Comparison of ENCODE assay signal across 25 mouse cellular contexts in genomic region chr2:77497942-77498341, GRCm38 (mm10).
DNase-seq lines count a peak whose midpoint lies in the region; ATAC-seq and TF ChIP-seq lines count a peak whose summit lies in the region.
"Had no signal": no experiment of that assay in that cellular context is flagged by ENCODE, and none has a peak within 500 bp of the region (broad histone marks: within the 10 kb centered on the region; RNA-seq: fewer than 3 reads in every experiment).

No protein-coding gene starts in this region.

- H3K4me3 ChIP-seq in intestine, postnatal 0 days (ENCODE audit: low read depth, low read length) = no peak overlapping the region
- H3K4me3 ChIP-seq in intestine, embryonic 16.5 days (ENCODE audit: low read length) = no peak overlapping the region
- no peak overlapping the region for H3K4me3 ChIP-seq in liver, embryonic 14.5 days (ENCODE audit: insufficient read depth in 1 of 2, low read depth in 2 of 2, low read length in 2 of 2)
- no peak overlapping the region for H3K4me3 ChIP-seq in liver, postnatal 0 days (ENCODE audit: low read depth, low read length)
- H3K4me3 ChIP-seq: forebrain, embryonic 10.5 days; forebrain, embryonic 13.5 days; gastrocnemius, adult 2 months; hindbrain, embryonic 12.5 days; hindbrain, embryonic 15.5 days had no signal

- no peaks in the 10 kb centered on the region for H3K36me3 ChIP-seq in intestine, postnatal 0 days (ENCODE audit: control insufficient read depth, insufficient read depth)
- no peaks in the 10 kb centered on the region for H3K36me3 ChIP-seq in intestine, embryonic 16.5 days (ENCODE audit: control insufficient read depth, insufficient read depth, low read length)
- H3K36me3 ChIP-seq in liver, embryonic 14.5 days (replicated peaks; ENCODE audit: control insufficient read depth, insufficient read depth, low read depth) = no peaks in the 10 kb centered on the region
- H3K36me3 ChIP-seq in liver, postnatal 0 days (replicated peaks; ENCODE audit: insufficient read depth, low read length) = no peaks in the 10 kb centered on the region
- H3K36me3 ChIP-seq: forebrain, embryonic 10.5 days; G1E; hindbrain, embryonic 12.5 days; hindbrain, embryonic 15.5 days had no signal

- H3K27ac ChIP-seq in intestine, postnatal 0 days (ENCODE audit: low read depth, low read length) = no peak overlapping the region
- no peak overlapping the region for H3K27ac ChIP-seq in intestine, embryonic 16.5 days (ENCODE audit: low read length)
- H3K27ac ChIP-seq in liver, embryonic 14.5 days = no peak overlapping the region; the same call in 1 of the 2 replicates
- no peak overlapping the region for H3K27ac ChIP-seq in liver, postnatal 0 days (ENCODE audit: low read depth)
- H3K27ac ChIP-seq: forebrain, embryonic 10.5 days; forebrain, embryonic 13.5 days; gastrocnemius, adult 2 months; hindbrain, embryonic 12.5 days; hindbrain, embryonic 15.5 days had no signal

- H3K9me3 ChIP-seq in intestine, postnatal 0 days (ENCODE audit: control insufficient read depth) = no peaks in the 10 kb centered on the region
- 0 out of 2 replicates have a peak, but pooled peaks cover 2% of the 10 kb centered on the region for H3K9me3 ChIP-seq in intestine, embryonic 16.5 days (ENCODE audit: control insufficient read depth, low read length)
- H3K9me3 ChIP-seq in liver, embryonic 14.5 days (ENCODE audit: control insufficient read depth, low read length) = no peaks in the 10 kb centered on the region; the same call in 1 of the 2 replicates
- no peaks in the 10 kb centered on the region for H3K9me3 ChIP-seq in liver, postnatal 0 days (ENCODE audit: low read length)
- H3K9me3 ChIP-seq: forebrain, embryonic 10.5 days; forebrain, embryonic 13.5 days; hindbrain, embryonic 12.5 days; hindbrain, embryonic 15.5 days had no signal

- DNase-seq in c-Kit-positive CD71-positive TER-119-positive erythroid progenitor cells, embryonic 14.5 days (ENCODE audit: low spot score) = peak; percentile 57
- peak in 1 of 3 experiments; percentile 51 for DNase-seq in liver, embryonic 14.5 days (ENCODE audit: low read depth in 3 of 3, low spot score in 3 of 3)
- no peak for DNase-seq in liver, postnatal 0 days
- no peak for DNase-seq in left cerebral cortex, postnatal 14 days (ENCODE audit: low spot score in 2 of 2)
- no peak for DNase-seq in frontal cortex, postnatal 25 days (ENCODE audit: low spot score in 2 of 2)
- no peak for DNase-seq in urinary bladder, postnatal 4 days (ENCODE audit: low spot score in 2 of 2)
- DNase-seq: adrenal gland, adult 2 months; adrenal gland, postnatal 14 days; B cell, adult 2 months; cerebellum, adult 18-20 months; cerebellum, adult 9-10 months; cerebellum, postnatal 14 days; gastrocnemius, adult 2 months; gastrocnemius, postnatal 14 days had no signal

- no peaks in the 10 kb centered on the region for H3K27me3 ChIP-seq in intestine, postnatal 0 days (replicated peaks; ENCODE audit: control insufficient read depth, insufficient read depth, low read length)
- H3K27me3 ChIP-seq in intestine, embryonic 16.5 days (replicated peaks; ENCODE audit: control insufficient read depth, insufficient read depth, low read length) = no peaks in the 10 kb centered on the region
- no peaks in the 10 kb centered on the region for H3K27me3 ChIP-seq in liver, embryonic 14.5 days (ENCODE audit: control insufficient read depth, insufficient read depth, low read length)
- no peaks in the 10 kb centered on the region for H3K27me3 ChIP-seq in liver, postnatal 0 days (ENCODE audit: insufficient read depth, low read length)
- H3K27me3 ChIP-seq: CH12.LX; forebrain, embryonic 13.5 days; hindbrain, embryonic 12.5 days; hindbrain, embryonic 15.5 days had no signal

- no peaks in the 10 kb centered on the region for H3K4me1 ChIP-seq in intestine, postnatal 0 days (replicated peaks; ENCODE audit: control insufficient read depth, insufficient read depth, low read length)
- H3K4me1 ChIP-seq in intestine, embryonic 16.5 days (ENCODE audit: control insufficient read depth, insufficient read depth, low read length) = no peaks in the 10 kb centered on the region
- H3K4me1 ChIP-seq in liver, embryonic 14.5 days (replicated peaks; ENCODE audit: control insufficient read depth in 2 of 2, insufficient read depth in 2 of 2, low read length in 1 of 2) = peaks cover 27 to 28% of the 10 kb centered on the region in 2 experiments
- H3K4me1 ChIP-seq in liver, postnatal 0 days (ENCODE audit: insufficient read depth) = peaks cover 4% of the 10 kb centered on the region
- H3K4me1 ChIP-seq: forebrain, embryonic 13.5 days; hindbrain, embryonic 12.5 days; hindbrain, embryonic 15.5 days had no signal

- peak; percentile 59; the same call in 1 of the 2 replicates for ATAC-seq in intestine, postnatal 0 days
- ATAC-seq in intestine, embryonic 16.5 days = no peak
- ATAC-seq in liver, embryonic 14.5 days (ENCODE audit: insufficient read depth) = peak; percentile 71
- ATAC-seq in liver, postnatal 0 days = peak; percentile 37; the same call in 1 of the 2 replicates
- ATAC-seq: forebrain, embryonic 13.5 days; forebrain, embryonic 16.5 days; Patski had no signal

- intact Hi-C loops in left cerebral cortex, postnatal 14 days (cut with DNase I) = no loop called here

- TF ChIP-seq CTCF in intestine, postnatal 0 days (IDR thresholded peaks at IDR 0.05; ENCODE audit: low read depth) = no peak
- no peak for TF ChIP-seq CTCF in liver, embryonic 14.5 days (IDR thresholded peaks at IDR 0.05; ENCODE audit: low read depth)
- no peak for TF ChIP-seq CTCF in liver, postnatal 0 days (IDR thresholded peaks at IDR 0.05; ENCODE audit: low read depth)

- no peak overlapping the region for H3K9ac ChIP-seq in intestine, postnatal 0 days (ENCODE audit: low read depth, low read length)
- no peak overlapping the region for H3K9ac ChIP-seq in intestine, embryonic 16.5 days (ENCODE audit: low read depth, low read length)
- no peak overlapping the region for H3K9ac ChIP-seq in liver, embryonic 14.5 days (replicated peaks)
- no peak overlapping the region for H3K9ac ChIP-seq in liver, postnatal 0 days (replicated peaks)
- H3K9ac ChIP-seq: forebrain, embryonic 13.5 days; hindbrain, embryonic 12.5 days; hindbrain, embryonic 15.5 days had no signal

- H3K4me2 ChIP-seq in intestine, postnatal 0 days (replicated peaks; ENCODE audit: low read depth) = no peak overlapping the region
- no peak overlapping the region for H3K4me2 ChIP-seq in intestine, embryonic 16.5 days (ENCODE audit: low read depth, low read length)
- H3K4me2 ChIP-seq in liver, embryonic 14.5 days (ENCODE audit: low read depth) = peak overlapping the region; percentile 22; the same call in 1 of the 2 replicates
- no peak overlapping the region for H3K4me2 ChIP-seq in liver, postnatal 0 days (ENCODE audit: low read depth, low read length)
- H3K4me2 ChIP-seq: forebrain, embryonic 13.5 days; heart, embryonic 11.5 days; hindbrain, embryonic 12.5 days; hindbrain, embryonic 15.5 days had no signal

- no peak for TF ChIP-seq EP300 in liver, embryonic 14.5 days (IDR thresholded peaks at IDR 0.05; ENCODE audit: low read depth)
- TF ChIP-seq EP300 in liver, postnatal 0 days (IDR thresholded peaks at IDR 0.05; ENCODE audit: low read depth) = no peak

- 73% methylated on average over 6 of the region's 6 CpGs for WGBS in intestine, postnatal 0 days
- 90% methylated on average over 6 of the region's 6 CpGs for WGBS in intestine, embryonic 16.5 days
- WGBS in liver, embryonic 14.5 days (ENCODE audit: insufficient replicate concordance) = 47% methylated on average over 6 of the region's 6 CpGs
- WGBS in liver, postnatal 0 days (ENCODE audit: insufficient replicate concordance) = 70% methylated on average over 6 of the region's 6 CpGs
